Mouse (Mus musculus): ENCODE measurements around the gene Galnt4. TPM values are rescaled to one million over a fixed set of nuclear protein-coding genes. Genes with fewer than 3 reads are reported as not detected.
A peak's percentile ranks its signal among the peaks of the same experiment; 100 is the strongest.

Galnt4 gene
- polyA plus RNA-seq, 1 experiment from 2014 or later = 3.7 TPM

GRCm38 (mm10) chr10:99106703-99107631 is 992 bp upstream of the Galnt4 start, which contains the start of gene Poc1b:
Gene Poc1b, plus strand, starts transcription at chr10:99107036.
- peak within 1 kb of the TSS; percentile 90 for H3K9ac ChIP-seq (replicated peaks; ENCODE audit: low read length)
- no peaks in the 10 kb centered on the region for H3K9me3 ChIP-seq (ENCODE audit: control insufficient read depth, low read length)
- peak within 1 kb of the TSS; percentile 92 for H3K4me3 ChIP-seq (replicated peaks; ENCODE audit: low read depth, low read length)
- no peaks in the 10 kb centered on the region for H3K27me3 ChIP-seq (ENCODE audit: control insufficient read depth, insufficient read depth, low read length)
- ATAC-seq (ENCODE audit: low FRiP score, low TSS enrichment) (peak; percentile 96), DNase-seq (peak; percentile 96)
- peaks cover 16% of the 10 kb centered on the region for H3K36me3 ChIP-seq (ENCODE audit: control insufficient read depth, insufficient read depth, low read length)
- WGBS = under 1% methylated on average over 106 of the region's 106 CpGs
- peak within 1 kb of the TSS; percentile 93 for H3K4me2 ChIP-seq (ENCODE audit: low read length)
- peak within 1 kb of the TSS; percentile 91 for H3K27ac ChIP-seq (replicated peaks; ENCODE audit: low read depth, low read length)
- peaks cover 10% of the 10 kb centered on the region for H3K4me1 ChIP-seq (ENCODE audit: control insufficient read depth, insufficient read depth, low read length)

DNA sequence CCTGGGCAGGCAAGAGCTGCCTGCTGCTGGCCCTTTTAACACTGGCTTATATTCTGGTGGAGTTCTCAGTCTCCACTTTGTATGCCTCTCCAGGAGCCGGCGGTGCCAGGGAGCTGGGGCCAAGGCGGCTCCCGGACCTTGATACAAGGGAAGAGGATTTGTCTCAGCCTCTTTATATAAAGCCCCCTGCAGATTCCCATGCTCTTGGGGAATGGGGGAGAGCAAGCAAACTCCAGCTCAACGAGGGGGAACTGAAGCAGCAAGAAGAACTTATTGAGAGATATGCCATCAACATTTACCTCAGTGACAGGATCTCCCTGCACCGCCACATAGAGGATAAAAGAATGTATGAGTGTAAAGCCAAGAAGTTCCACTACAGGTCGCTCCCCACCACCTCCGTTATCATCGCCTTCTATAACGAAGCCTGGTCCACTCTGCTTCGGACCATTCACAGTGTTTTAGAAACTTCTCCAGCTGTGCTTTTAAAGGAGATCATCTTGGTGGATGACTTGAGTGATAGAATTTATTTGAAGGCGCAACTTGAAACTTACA is 548 bp downstream of the Galnt4 start:
- no peak for ATAC-seq (ENCODE audit: low FRiP score, low TSS enrichment)
- WGBS = 38% methylated on average over 12 of the region's 12 CpGs
- Histone ChIP-seq H3K9me3 (ENCODE audit: control insufficient read depth, low read length) (no peaks in the 10 kb centered on the region), H3K27me3 (ENCODE audit: control insufficient read depth, insufficient read depth, low read length) (no peaks in the 10 kb centered on the region), H3K27ac (replicated peaks; ENCODE audit: low read depth, low read length) (no peak overlapping the region), H3K4me1 (ENCODE audit: control insufficient read depth, insufficient read depth, low read length) (peaks cover 10% of the 10 kb centered on the region), H3K4me2 (ENCODE audit: low read length) (peak overlapping the region; percentile 93), H3K9ac (replicated peaks; ENCODE audit: low read length) (peak overlapping the region; percentile 90; the same call in 1 of the 2 replicates), H3K4me3 (replicated peaks; ENCODE audit: low read depth, low read length) (peak overlapping the region; percentile 92), H3K36me3 (ENCODE audit: control insufficient read depth, insufficient read depth, low read length) (peaks cover 16% of the 10 kb centered on the region)
- DNase-seq = no peak

DNA sequence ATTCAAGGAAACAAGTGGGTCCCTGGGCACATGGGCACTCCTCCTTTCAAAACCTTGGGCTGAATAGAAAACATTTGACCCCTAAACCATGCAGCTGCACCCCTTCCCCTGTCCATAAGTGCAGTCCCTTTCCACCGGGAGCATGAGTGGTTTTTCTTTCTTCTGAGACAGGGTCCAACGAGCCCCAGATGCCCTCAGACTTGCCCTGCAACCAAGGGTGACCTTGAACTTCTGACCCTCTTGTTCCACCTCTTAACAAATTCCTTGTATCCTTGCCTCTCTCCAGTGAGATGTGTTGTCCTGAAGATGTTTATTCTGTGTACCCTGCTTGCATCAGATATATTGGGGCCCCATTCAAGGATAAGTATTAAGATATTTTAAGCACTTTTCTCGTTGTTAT is 5.6 kb downstream of the Galnt4 start:
- no peak for ATAC-seq (ENCODE audit: low FRiP score, low TSS enrichment)
- Histone ChIP-seq H3K9ac (replicated peaks; ENCODE audit: low read length) (no peak overlapping the region), H3K36me3 (ENCODE audit: control insufficient read depth, insufficient read depth, low read length) (peaks cover 16% of the 10 kb centered on the region), H3K4me1 (ENCODE audit: control insufficient read depth, insufficient read depth, low read length) (peaks cover 6% of the 10 kb centered on the region), H3K27ac (replicated peaks; ENCODE audit: low read depth, low read length) (no peak overlapping the region), H3K4me3 (replicated peaks; ENCODE audit: low read depth, low read length) (no peak overlapping the region), H3K27me3 (ENCODE audit: control insufficient read depth, insufficient read depth, low read length) (no peaks in the 10 kb centered on the region), H3K9me3 (ENCODE audit: control insufficient read depth, low read length) (no peaks in the 10 kb centered on the region), H3K4me2 (ENCODE audit: low read length) (no peak overlapping the region)
- 44% methylated on average over 3 of the region's 3 CpGs for WGBS
- no peak for DNase-seq

DNA sequence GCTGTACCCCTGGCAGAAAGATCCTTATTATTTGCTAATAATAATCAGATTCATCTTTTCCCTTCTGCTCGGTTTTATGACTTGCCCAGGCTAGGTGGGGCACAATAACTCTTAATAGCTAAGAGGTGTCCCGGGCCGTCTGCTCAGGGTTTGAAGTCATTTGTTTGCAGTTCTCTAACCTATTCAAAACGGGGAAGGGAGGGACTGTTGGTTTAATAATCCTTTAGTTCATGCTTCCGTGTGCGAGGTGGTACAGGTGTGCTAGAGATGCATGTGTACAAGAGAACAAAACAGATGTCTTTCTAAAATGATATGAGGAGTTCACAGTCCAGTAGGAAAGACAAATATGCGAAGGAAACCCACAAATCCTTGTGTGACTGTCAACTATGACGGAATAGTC is 6.3 kb downstream of the Galnt4 start:
- 83% methylated on average over 8 of the region's 8 CpGs for WGBS
- Histone ChIP-seq H3K9me3 (ENCODE audit: control insufficient read depth, low read length) (no peaks in the 10 kb centered on the region), H3K36me3 (ENCODE audit: control insufficient read depth, insufficient read depth, low read length) (peaks cover 15% of the 10 kb centered on the region), H3K9ac (replicated peaks; ENCODE audit: low read length) (no peak overlapping the region), H3K27ac (replicated peaks; ENCODE audit: low read depth, low read length) (no peak overlapping the region), H3K4me3 (replicated peaks; ENCODE audit: low read depth, low read length) (no peak overlapping the region), H3K4me2 (ENCODE audit: low read length) (no peak overlapping the region), H3K4me1 (ENCODE audit: control insufficient read depth, insufficient read depth, low read length) (peaks cover 3% of the 10 kb centered on the region; the same call in 1 of the 2 replicates), H3K27me3 (ENCODE audit: control insufficient read depth, insufficient read depth, low read length) (no peaks in the 10 kb centered on the region)
- DNase-seq (no peak), ATAC-seq (ENCODE audit: low FRiP score, low TSS enrichment) (no peak)

DNA sequence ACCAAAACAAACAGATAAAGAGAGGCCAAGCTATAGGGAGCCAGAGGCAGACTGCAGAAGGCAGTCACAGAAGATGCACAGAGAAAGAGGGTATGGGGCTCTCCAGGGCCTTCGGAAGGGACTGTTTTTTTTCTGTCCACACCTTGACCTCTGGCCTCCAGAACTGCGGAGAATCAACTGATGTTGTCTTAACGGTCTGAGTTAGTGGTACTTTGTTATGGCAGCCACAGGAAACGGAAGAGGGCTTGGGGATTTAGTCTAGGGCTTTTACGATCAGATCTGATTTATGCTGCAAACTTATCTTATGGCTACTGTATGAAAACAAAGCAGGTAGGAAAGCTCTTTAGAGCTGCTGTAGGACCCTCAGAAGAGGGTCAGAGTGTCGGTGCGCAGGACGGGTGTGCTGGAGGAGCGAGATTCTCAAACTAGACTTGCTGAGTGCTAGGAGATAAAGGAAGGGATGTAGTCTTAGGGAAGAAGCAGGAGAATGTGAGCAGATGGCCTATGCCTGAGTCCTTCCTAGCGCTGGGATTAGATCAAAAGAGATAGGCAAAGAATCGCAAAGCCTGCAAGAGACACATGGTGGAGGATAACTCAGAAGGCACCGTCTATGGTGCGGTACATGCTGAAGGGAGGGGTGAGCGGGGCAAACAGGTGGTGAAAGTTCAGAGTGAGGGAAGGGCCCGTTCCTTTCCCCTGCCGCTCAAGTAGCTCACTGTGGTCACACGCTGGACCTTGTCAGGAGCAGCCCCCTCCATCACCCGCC is 7.7 kb downstream of the Galnt4 start:
- H3K9me3 ChIP-seq (ENCODE audit: control insufficient read depth, low read length) = no peaks in the 10 kb centered on the region
- no peak overlapping the region for H3K4me2 ChIP-seq (ENCODE audit: low read length)
- H3K36me3 ChIP-seq (ENCODE audit: control insufficient read depth, insufficient read depth, low read length) = peaks cover 3% of the 10 kb centered on the region; the same call in 1 of the 2 replicates
- DNase-seq (no peak), ATAC-seq (ENCODE audit: low FRiP score, low TSS enrichment) (no peak)
- H3K4me1 ChIP-seq (ENCODE audit: control insufficient read depth, insufficient read depth, low read length) = peaks cover 3% of the 10 kb centered on the region; the same call in 1 of the 2 replicates
- no peak overlapping the region for H3K27ac ChIP-seq (replicated peaks; ENCODE audit: low read depth, low read length)
- H3K4me3 ChIP-seq (replicated peaks; ENCODE audit: low read depth, low read length) = no peak overlapping the region
- no peaks in the 10 kb centered on the region for H3K27me3 ChIP-seq (ENCODE audit: control insufficient read depth, insufficient read depth, low read length)
- H3K9ac ChIP-seq (replicated peaks; ENCODE audit: low read length) = no peak overlapping the region
- WGBS = 61% methylated on average over 18 of the region's 18 CpGs

- no peaks in the 10 kb centered on the region for H3K27me3 ChIP-seq (ENCODE audit: control insufficient read depth, insufficient read depth, low read length)
- H3K4me3 ChIP-seq (replicated peaks; ENCODE audit: low read depth, low read length) = no peak overlapping the region
- H3K4me1 ChIP-seq (ENCODE audit: control insufficient read depth, insufficient read depth, low read length) = peaks cover 1% of the 10 kb centered on the region; the same call in 1 of the 2 replicates
- no peak overlapping the region for H3K4me2 ChIP-seq (ENCODE audit: low read length)
- 70% methylated on average over 8 of the region's 8 CpGs for WGBS
- H3K36me3 ChIP-seq (ENCODE audit: control insufficient read depth, insufficient read depth, low read length) = no peaks in the 10 kb centered on the region
- H3K27ac ChIP-seq (replicated peaks; ENCODE audit: low read depth, low read length) = no peak overlapping the region
- no peaks in the 10 kb centered on the region for H3K9me3 ChIP-seq (ENCODE audit: control insufficient read depth, low read length)
- no peak overlapping the region for H3K9ac ChIP-seq (replicated peaks; ENCODE audit: low read length)
- ATAC-seq (ENCODE audit: low FRiP score, low TSS enrichment) = no peak
- DNase-seq = no peak
These were observed 8.3 kb downstream of the Galnt4 start for GRCm38 (mm10) chr10:99116237-99116632.

GRCm38 (mm10) chr10:99116650-99117615 is 9.0 kb downstream of the Galnt4 start:
- Histone ChIP-seq H3K27ac (replicated peaks; ENCODE audit: low read depth, low read length) (no peak overlapping the region), H3K4me2 (ENCODE audit: low read length) (no peak overlapping the region), H3K4me1 (ENCODE audit: control insufficient read depth, insufficient read depth, low read length) (no peaks in the 10 kb centered on the region), H3K36me3 (ENCODE audit: control insufficient read depth, insufficient read depth, low read length) (no peaks in the 10 kb centered on the region), H3K4me3 (replicated peaks; ENCODE audit: low read depth, low read length) (no peak overlapping the region), H3K9me3 (ENCODE audit: control insufficient read depth, low read length) (no peaks in the 10 kb centered on the region), H3K27me3 (ENCODE audit: control insufficient read depth, insufficient read depth, low read length) (no peaks in the 10 kb centered on the region), H3K9ac (replicated peaks; ENCODE audit: low read length) (no peak overlapping the region)
- WGBS = 92% methylated on average over 16 of the region's 16 CpGs
- DNase-seq (no peak), ATAC-seq (ENCODE audit: low FRiP score, low TSS enrichment) (no peak)

- no peaks in the 10 kb centered on the region for H3K4me1 ChIP-seq (ENCODE audit: control insufficient read depth, insufficient read depth, low read length)
- H3K36me3 ChIP-seq (ENCODE audit: control insufficient read depth, insufficient read depth, low read length) = no peaks in the 10 kb centered on the region
- WGBS = 89% methylated on average over 10 of the region's 10 CpGs
- DNase-seq = no peak
- H3K4me2 ChIP-seq (ENCODE audit: low read length) = no peak overlapping the region
- no peak overlapping the region for H3K4me3 ChIP-seq (replicated peaks; ENCODE audit: low read depth, low read length)
- no peak for ATAC-seq (ENCODE audit: low FRiP score, low TSS enrichment)
- no peaks in the 10 kb centered on the region for H3K27me3 ChIP-seq (ENCODE audit: control insufficient read depth, insufficient read depth, low read length)
- H3K9ac ChIP-seq (replicated peaks; ENCODE audit: low read length) = no peak overlapping the region
- H3K27ac ChIP-seq (replicated peaks; ENCODE audit: low read depth, low read length) = no peak overlapping the region
- no peaks in the 10 kb centered on the region for H3K9me3 ChIP-seq (ENCODE audit: control insufficient read depth, low read length)
These were observed 9.9 kb downstream of the Galnt4 start for GRCm38 (mm10) chr10:99117876-99118275.

Measured in midbrain, embryonic 14.5 days (tissue).